Mouse (Mus musculus): Measurements from ENCODE around the gene Mcu.

- TF ChIP-seq POLR2A (IDR thresholded peaks at IDR 0.05; ENCODE audit: borderline replicate concordance, insufficient read depth, low read length), result no peak
- TF ChIP-seq CTCF (IDR thresholded peaks at IDR 0.05; ENCODE audit: borderline replicate concordance, insufficient read depth, low read depth, low read length), result no peak
Measured at GRCm38 (mm10) chr10:59602891-59603290, 13.6 kb downstream of the Mcu start.
